Mouse (Mus musculus): ENCODE results near the gene Itprid2. TPM values are rescaled to one million over a fixed set of nuclear protein-coding genes. Genes with fewer than 3 reads are reported as not detected.

Gene Itprid2
- polyA plus RNA-seq, 1 experiment from 2014 or later, result 22.5 TPM

GRCm38 (mm10) chr2:79646237-79646688 is 11.1 kb downstream of the Itprid2 start:
- no peak overlapping the region for H3K27ac ChIP-seq (ENCODE audit: low read length)
- no peaks in the 10 kb centered on the region for H3K27me3 ChIP-seq (ENCODE audit: insufficient read depth, low read length)
- H3K4me3 ChIP-seq (ENCODE audit: low read length), result no peak overlapping the region
- 0 out of 2 replicates have a peak, but pooled peaks have one; percentile 20 for ATAC-seq (ENCODE audit: low FRiP score, low TSS enrichment)
- no peak overlapping the region for H3K9ac ChIP-seq (replicated peaks; ENCODE audit: low read length)
- H3K36me3 ChIP-seq (ENCODE audit: insufficient read depth, low read length), result peaks cover 33% of the 10 kb centered on the region
- H3K4me1 ChIP-seq (ENCODE audit: insufficient read depth, low read length), result peaks cover 27% of the 10 kb centered on the region
- WGBS, result 54% methylated on average over 4 of the region's 4 CpGs
- H3K4me2 ChIP-seq (replicated peaks; ENCODE audit: low read depth, low read length), result no peak overlapping the region
- H3K9me3 ChIP-seq (ENCODE audit: low read length), result no peaks in the 10 kb centered on the region

- WGBS, result 70% methylated on average over 4 of the region's 4 CpGs
- Histone ChIP-seq H3K27ac (ENCODE audit: low read length) (peak overlapping the region; percentile 53; the same call in 1 of the 2 replicates), H3K36me3 (ENCODE audit: insufficient read depth, low read length) (peaks cover 32% of the 10 kb centered on the region), H3K9me3 (ENCODE audit: low read length) (no peaks in the 10 kb centered on the region), H3K4me2 (replicated peaks; ENCODE audit: low read depth, low read length) (no peak overlapping the region), H3K4me1 (ENCODE audit: insufficient read depth, low read length) (peaks cover 32% of the 10 kb centered on the region), H3K9ac (replicated peaks; ENCODE audit: low read length) (peak overlapping the region; percentile 44), H3K4me3 (ENCODE audit: low read length) (no peak overlapping the region), H3K27me3 (ENCODE audit: insufficient read depth, low read length) (no peaks in the 10 kb centered on the region)
- no peak for ATAC-seq (ENCODE audit: low FRiP score, low TSS enrichment)
Measured at GRCm38 (mm10) chr2:79647094-79647493, 11.9 kb downstream of the Itprid2 start.

- H3K36me3 ChIP-seq (ENCODE audit: insufficient read depth, low read length), result peaks cover 33% of the 10 kb centered on the region
- WGBS, result 45% methylated on average over 2 of the region's 2 CpGs
- H3K27ac ChIP-seq (ENCODE audit: low read length), result no peak overlapping the region
- H3K4me3 ChIP-seq (ENCODE audit: low read length), result no peak overlapping the region
- peak; percentile 53 for ATAC-seq (ENCODE audit: low FRiP score, low TSS enrichment)
- peaks cover 32% of the 10 kb centered on the region for H3K4me1 ChIP-seq (ENCODE audit: insufficient read depth, low read length)
- no peaks in the 10 kb centered on the region for H3K27me3 ChIP-seq (ENCODE audit: insufficient read depth, low read length)
- no peaks in the 10 kb centered on the region for H3K9me3 ChIP-seq (ENCODE audit: low read length)
- H3K9ac ChIP-seq (replicated peaks; ENCODE audit: low read length), result no peak overlapping the region
- no peak overlapping the region for H3K4me2 ChIP-seq (replicated peaks; ENCODE audit: low read depth, low read length)
Measured at GRCm38 (mm10) chr2:79647728-79648127, 12.6 kb downstream of the Itprid2 start.

- H3K4me1 ChIP-seq (ENCODE audit: insufficient read depth, low read length), result peaks cover 26% of the 10 kb centered on the region
- ATAC-seq (ENCODE audit: low FRiP score, low TSS enrichment), result peak; percentile 47; the same call in 1 of the 2 replicates
- no peaks in the 10 kb centered on the region for H3K27me3 ChIP-seq (ENCODE audit: insufficient read depth, low read length)
- WGBS, result 64% methylated on average over 3 of the region's 3 CpGs
- peaks cover 24% of the 10 kb centered on the region for H3K36me3 ChIP-seq (ENCODE audit: insufficient read depth, low read length)
- no peak overlapping the region for H3K9ac ChIP-seq (replicated peaks; ENCODE audit: low read length)
- peak overlapping the region; percentile 74; the same call in 1 of the 2 replicates for H3K27ac ChIP-seq (ENCODE audit: low read length)
- H3K4me2 ChIP-seq (replicated peaks; ENCODE audit: low read depth, low read length), result no peak overlapping the region
- H3K4me3 ChIP-seq (ENCODE audit: low read length), result no peak overlapping the region
- no peaks in the 10 kb centered on the region for H3K9me3 ChIP-seq (ENCODE audit: low read length)
Measured at GRCm38 (mm10) chr2:79651185-79651584, 16.0 kb downstream of the Itprid2 start.

GRCm38 (mm10) chr2:79651701-79652100 is 16.5 kb downstream of the Itprid2 start:
- Histone ChIP-seq H3K4me1 (ENCODE audit: insufficient read depth, low read length) (peaks cover 23% of the 10 kb centered on the region), H3K9me3 (ENCODE audit: low read length) (no peaks in the 10 kb centered on the region), H3K36me3 (ENCODE audit: insufficient read depth, low read length) (peaks cover 24% of the 10 kb centered on the region), H3K4me2 (replicated peaks; ENCODE audit: low read depth, low read length) (no peak overlapping the region), H3K27ac (ENCODE audit: low read length) (peak overlapping the region; percentile 74; the same call in 1 of the 2 replicates), H3K4me3 (ENCODE audit: low read length) (no peak overlapping the region), H3K9ac (replicated peaks; ENCODE audit: low read length) (no peak overlapping the region), H3K27me3 (ENCODE audit: insufficient read depth, low read length) (no peaks in the 10 kb centered on the region)
- WGBS, result 25% methylated on average over 3 of the region's 3 CpGs
- ATAC-seq (ENCODE audit: low FRiP score, low TSS enrichment), result peak; percentile 49; the same call in 1 of the 2 replicates

GRCm38 (mm10) chr2:79652502-79652901 is 17.4 kb downstream of the Itprid2 start:
- no peaks in the 10 kb centered on the region for H3K27me3 ChIP-seq (ENCODE audit: insufficient read depth, low read length)
- H3K27ac ChIP-seq (ENCODE audit: low read length), result peak overlapping the region; percentile 67
- 86% methylated on average over 4 of the region's 4 CpGs for WGBS
- H3K36me3 ChIP-seq (ENCODE audit: insufficient read depth, low read length), result peaks cover 27% of the 10 kb centered on the region
- no peak for ATAC-seq (ENCODE audit: low FRiP score, low TSS enrichment)
- no peak overlapping the region for H3K9ac ChIP-seq (replicated peaks; ENCODE audit: low read length)
- peak overlapping the region; percentile 6; the same call in 1 of the 2 replicates for H3K4me2 ChIP-seq (replicated peaks; ENCODE audit: low read depth, low read length)
- H3K4me1 ChIP-seq (ENCODE audit: insufficient read depth, low read length), result peaks cover 19% of the 10 kb centered on the region
- H3K4me3 ChIP-seq (ENCODE audit: low read length), result peak overlapping the region; percentile 7; the same call in 1 of the 2 replicates
- H3K9me3 ChIP-seq (ENCODE audit: low read length), result no peaks in the 10 kb centered on the region

- ATAC-seq (ENCODE audit: low FRiP score, low TSS enrichment), result 0 out of 2 replicates have a peak, but pooled peaks have one; percentile 31
- no peaks in the 10 kb centered on the region for H3K27me3 ChIP-seq (ENCODE audit: insufficient read depth, low read length)
- no peak overlapping the region for H3K9ac ChIP-seq (replicated peaks; ENCODE audit: low read length)
- H3K4me2 ChIP-seq (replicated peaks; ENCODE audit: low read depth, low read length), result no peak overlapping the region
- no peak overlapping the region for H3K4me3 ChIP-seq (ENCODE audit: low read length)
- no peaks in the 10 kb centered on the region for H3K9me3 ChIP-seq (ENCODE audit: low read length)
- 83% methylated on average over 6 of the region's 6 CpGs for WGBS
- no peak overlapping the region for H3K27ac ChIP-seq (ENCODE audit: low read length)
- peaks cover 35% of the 10 kb centered on the region for H3K36me3 ChIP-seq (ENCODE audit: insufficient read depth, low read length)
- peaks cover 17% of the 10 kb centered on the region for H3K4me1 ChIP-seq (ENCODE audit: insufficient read depth, low read length)
Measured at GRCm38 (mm10) chr2:79653093-79653808, 18.1 kb downstream of the Itprid2 start.

- H3K27me3 ChIP-seq (ENCODE audit: insufficient read depth, low read length), result no peaks in the 10 kb centered on the region
- no peaks in the 10 kb centered on the region for H3K9me3 ChIP-seq (ENCODE audit: low read length)
- no peak overlapping the region for H3K9ac ChIP-seq (replicated peaks; ENCODE audit: low read length)
- ATAC-seq (ENCODE audit: low FRiP score, low TSS enrichment), result no peak
- 76% methylated on average over 2 of the region's 2 CpGs for WGBS
- no peak overlapping the region for H3K4me2 ChIP-seq (replicated peaks; ENCODE audit: low read depth, low read length)
- peaks cover 40% of the 10 kb centered on the region for H3K36me3 ChIP-seq (ENCODE audit: insufficient read depth, low read length)
- H3K4me3 ChIP-seq (ENCODE audit: low read length), result no peak overlapping the region
- H3K4me1 ChIP-seq (ENCODE audit: insufficient read depth, low read length), result peaks cover 14% of the 10 kb centered on the region
- H3K27ac ChIP-seq (ENCODE audit: low read length), result no peak overlapping the region
Measured at GRCm38 (mm10) chr2:79653809-79654164, 18.6 kb downstream of the Itprid2 start.

GRCm38 (mm10) chr2:79657062-79657461 is 21.9 kb downstream of the Itprid2 start:
- ATAC-seq (ENCODE audit: low FRiP score, low TSS enrichment), result no peak
- Histone ChIP-seq H3K27me3 (ENCODE audit: insufficient read depth, low read length) (no peaks in the 10 kb centered on the region), H3K27ac (ENCODE audit: low read length) (no peak overlapping the region), H3K9me3 (ENCODE audit: low read length) (no peaks in the 10 kb centered on the region), H3K4me2 (replicated peaks; ENCODE audit: low read depth, low read length) (no peak overlapping the region), H3K4me3 (ENCODE audit: low read length) (no peak overlapping the region), H3K36me3 (ENCODE audit: insufficient read depth, low read length) (peaks cover 58% of the 10 kb centered on the region), H3K9ac (replicated peaks; ENCODE audit: low read length) (no peak overlapping the region), H3K4me1 (ENCODE audit: insufficient read depth, low read length) (0 out of 2 replicates have a peak, but pooled peaks cover 4% of the 10 kb centered on the region)
- 90% methylated on average over 8 of the region's 8 CpGs for WGBS

Measured in kidney, embryonic 16.5 days (tissue).